Mouse (Mus musculus) MEL (cell line): ENCODE measurements at regions not wholly inside any gene's neighbourhood (a gene's known extent, or its start where the extent isn't known, plus 50 kb on each side); places are given as distances from the start of the nearest gene placed in this dataset.

Experiments
- DNase-seq: peaks from one replicate; pipeline ENCODE4 v3.0.0; 2011; ENCODE audit warnings: low read depth, low spot score
- H3K27ac ChIP-seq: 2 replicates; pipeline ENCODE4 v1.5.1; 2012; ENCODE audit warnings: low read depth, mild to moderate bottlenecking, control low read depth, low read length, moderate library complexity; ENCODE audit not compliant: control insufficient read depth
- H3K27me3 ChIP-seq, 2 experiments: fragments of 150-350 bp in 1 of 2; sonication (generic) in 1 of 2; 2 replicates each; pipeline ENCODE4 v1.6.1; 2012; ENCODE audit warnings: low read length in 2 of 2, mild to moderate bottlenecking in 2 of 2, improper control_type of control experiment in 1 of 2, moderate library complexity in 1 of 2; ENCODE audit not compliant: insufficient read depth in 2 of 2, control insufficient read depth in 1 of 2
- H3K36me3 ChIP-seq, 2 experiments: 2 replicates each; pipeline ENCODE4 v1.6.1; 2012 to 2014; ENCODE audit warnings: low read length in 2 of 2, improper control_type of control experiment in 1 of 2, inconsistent platforms in 1 of 2, mild to moderate bottlenecking in 1 of 2; ENCODE audit not compliant: insufficient read depth in 2 of 2, control insufficient read depth in 1 of 2
- H3K4me1 ChIP-seq, 2 experiments: fragments of 150-350 bp in 1 of 2; sonication (generic) in 1 of 2; 2 replicates each; pipeline ENCODE4 v1.6.1; 2012; ENCODE audit warnings: low read length in 2 of 2, improper control_type of control experiment in 1 of 2, mild to moderate bottlenecking in 1 of 2; ENCODE audit not compliant: insufficient read depth in 2 of 2, control insufficient read depth in 1 of 2
- H3K4me3 ChIP-seq, 2 experiments: fragments of 150-350 bp in 1 of 2; sonication (generic) in 1 of 2; 2 replicates each; pipeline ENCODE4 v1.5.1; 2012; ENCODE audit warnings: low read depth in 2 of 2, low read length in 2 of 2, mild to moderate bottlenecking in 2 of 2, moderate library complexity in 2 of 2, control low read depth in 1 of 2, improper control_type of control experiment in 1 of 2; ENCODE audit not compliant: control insufficient read depth in 1 of 2, insufficient read depth in 1 of 2
- H3K79me2 ChIP-seq: 2 replicates; pipeline ENCODE4 v1.6.1; 2012; ENCODE audit warnings: mild to moderate bottlenecking, low read length, moderate library complexity; ENCODE audit not compliant: control insufficient read depth, poor library complexity, insufficient read depth
- H3K9ac ChIP-seq: 2 replicates; pipeline ENCODE4 v1.6.1; 2012; ENCODE audit warnings: low read depth, mild to moderate bottlenecking, control low read depth, low read length, moderate library complexity; ENCODE audit not compliant: control insufficient read depth, poor library complexity, severe bottlenecking
- H3K9me3 ChIP-seq: fragments of 150-350 bp; sonication (generic); replicated peaks from 2 replicates; pipeline ENCODE4 v1.6.1; 2012; ENCODE audit warnings: mild to moderate bottlenecking, low read length, improper control_type of control experiment, moderate library complexity; ENCODE audit not compliant: insufficient read depth
- CHD1 ChIP-seq: IDR thresholded peaks from 2 replicates; pipeline ENCODE4 v1.6.1; 2012; ENCODE audit warnings: low read depth, mild to moderate bottlenecking, inconsistent platforms, low read length, improper control_type of control experiment
- CHD2 ChIP-seq: IDR thresholded peaks from 2 replicates; pipeline ENCODE4 v1.6.1; 2011; ENCODE audit warnings: low read length, improper control_type of control experiment
- E2F4 ChIP-seq: IDR thresholded peaks from 2 replicates; pipeline ENCODE4 v1.6.1; 2011; ENCODE audit warnings: low read depth, low read length, improper control_type of control experiment, borderline replicate concordance
- ELF1 ChIP-seq: IDR thresholded peaks from 2 replicates; pipeline ENCODE4 v1.6.1; 2014; ENCODE audit warnings: low read depth, mild to moderate bottlenecking, inconsistent platforms, low read length, improper control_type of control experiment, moderate library complexity
- EP300 ChIP-seq, 2 experiments: IDR thresholded peaks; 2 replicates each; pipeline ENCODE4 v1.6.1; 2011; ENCODE audit warnings: improper control_type of control experiment in 2 of 2, low read length in 2 of 2, low read depth in 1 of 2, mild to moderate bottlenecking in 1 of 2
- ETS1 ChIP-seq: IDR thresholded peaks from 2 replicates; pipeline ENCODE4 v1.6.1; 2012; ENCODE audit warnings: low read depth, mild to moderate bottlenecking, inconsistent platforms, low read length, improper control_type of control experiment, moderate library complexity
- GABPA ChIP-seq: IDR thresholded peaks from 2 replicates; pipeline ENCODE4 v1.6.1; 2012; ENCODE audit warnings: low read depth, mild to moderate bottlenecking, inconsistent platforms, low read length, improper control_type of control experiment, moderate library complexity
- GATA1 ChIP-seq: IDR thresholded peaks from 2 replicates; pipeline ENCODE4 v1.6.1; 2011; ENCODE audit warnings: low read depth, low read length, improper control_type of control experiment
- MAFK ChIP-seq: IDR thresholded peaks from 2 replicates; pipeline ENCODE4 v1.6.1; 2011; ENCODE audit warnings: low read depth, mild to moderate bottlenecking, low read length, improper control_type of control experiment, borderline replicate concordance
- MAX ChIP-seq: IDR thresholded peaks from 2 replicates; pipeline ENCODE4 v1.6.1; 2011; ENCODE audit warnings: low read length, improper control_type of control experiment
- MAZ ChIP-seq: IDR thresholded peaks from 2 replicates; pipeline ENCODE4 v1.6.1; 2012; ENCODE audit warnings: low read depth, mild to moderate bottlenecking, inconsistent platforms, low read length, improper control_type of control experiment
- MXI1 ChIP-seq: IDR thresholded peaks from 2 replicates; pipeline ENCODE4 v1.6.1; 2011; ENCODE audit warnings: mild to moderate bottlenecking, low read depth, low read length, improper control_type of control experiment
- POLR2A ChIP-seq, 2 experiments: IDR thresholded peaks; 2 replicates each; pipeline ENCODE4 v1.6.1; 2011 to 2012; ENCODE audit warnings: low read length in 2 of 2, mild to moderate bottlenecking in 2 of 2, control low read depth in 1 of 2, improper control_type of control experiment in 1 of 2, low read depth in 1 of 2, moderate library complexity in 1 of 2; ENCODE audit not compliant: control insufficient read depth in 1 of 2, insufficient read depth in 1 of 2, poor library complexity in 1 of 2
- POLR2AphosphoS2 ChIP-seq: IDR thresholded peaks from 2 replicates; pipeline ENCODE4 v1.6.1; 2011; ENCODE audit warnings: low read length, improper control_type of control experiment
- POLR2AphosphoS5 ChIP-seq: IDR thresholded peaks from 2 replicates; pipeline ENCODE4 v1.6.1; 2012; ENCODE audit warnings: low read depth, borderline replicate concordance, mild to moderate bottlenecking, inconsistent platforms, low read length, moderate library complexity, mixed read lengths
- RCOR1 ChIP-seq: IDR thresholded peaks from 2 replicates; pipeline ENCODE4 v1.6.1; 2012; ENCODE audit warnings: low read depth, mild to moderate bottlenecking, inconsistent platforms, low read length, improper control_type of control experiment
- SMC3 ChIP-seq: IDR thresholded peaks from 2 replicates; pipeline ENCODE4 v1.6.1; 2011; ENCODE audit warnings: low read depth, low read length, improper control_type of control experiment
- UBTF ChIP-seq: IDR thresholded peaks from 2 replicates; pipeline ENCODE4 v1.6.1; 2012; ENCODE audit warnings: low read depth, mild to moderate bottlenecking, inconsistent platforms, low read length, improper control_type of control experiment, moderate library complexity, borderline replicate concordance; ENCODE audit not compliant: insufficient read depth
- USF2 ChIP-seq, 2 experiments: IDR thresholded peaks; 2 replicates each; pipeline ENCODE4 v1.6.1; 2011 to 2012; ENCODE audit warnings: improper control_type of control experiment in 2 of 2, low read length in 2 of 2, borderline replicate concordance in 1 of 2, inconsistent platforms in 1 of 2, low read depth in 1 of 2, mild to moderate bottlenecking in 1 of 2; ENCODE audit not compliant: insufficient read depth in 1 of 2
- ZC3H11A ChIP-seq: IDR thresholded peaks from 2 replicates; pipeline ENCODE4 v1.6.1; 2012; ENCODE audit warnings: low read depth, mild to moderate bottlenecking, inconsistent platforms, low read length, improper control_type of control experiment

GRCm38 (mm10) chr2:180397723-180398480 lies 58.1 kb upstream of the Slco4a1 start:
- H3K9ac ChIP-seq = no peak overlapping the region
- peaks cover 0 to 3% of the 10 kb centered on the region in 2 experiments; a peak in 1 of 4 replicates for H3K27me3 ChIP-seq
- H3K36me3 ChIP-seq = no peaks in the 10 kb centered on the region
- no peak for DNase-seq
- H3K27ac ChIP-seq = no peak overlapping the region
- no peaks in the 10 kb centered on the region for H3K9me3 ChIP-seq
- H3K4me3 ChIP-seq = no peak overlapping the region
- H3K4me1 ChIP-seq = no peaks in the 10 kb centered on the region
- TF ChIP-seq GABPA (no peak), GATA1 (no peak), ZC3H11A (no peak), POLR2A (IDR thresholded peaks at IDR 0.05; ENCODE audit: control insufficient read depth in 1 of 2, insufficient read depth in 1 of 2, low read depth in 1 of 2, low read length in 2 of 2, poor library complexity in 1 of 2) (no peak), EP300 (IDR thresholded peaks at IDR 0.05; ENCODE audit: low read depth in 1 of 2, low read length in 2 of 2) (no peak), MAFK (no peak), CHD2 (no peak), UBTF (no peak), POLR2AphosphoS2 (no peak), MAX (no peak), ETS1 (no peak), SMC3 (no peak), CHD1 (no peak), MAZ (no peak), RCOR1 (no peak), E2F4 (no peak), USF2 (IDR thresholded peaks at IDR 0.05; ENCODE audit: borderline replicate concordance in 1 of 2, insufficient read depth in 1 of 2, low read depth in 1 of 2, low read length in 2 of 2) (no peak), POLR2AphosphoS5 (no peak), ELF1 (no peak), MXI1 (no peak)
- no peaks in the 10 kb centered on the region for H3K79me2 ChIP-seq
